Mouse (Mus musculus) frontal cortex, postnatal 25 days (tissue): ENCODE results near the gene Cd160.

ENCODE experiments used
- DNase-seq, 2 experiments: peaks; one replicate each; pipeline ENCODE4 v3.0.0; 2022; ENCODE audit warnings: low spot score in 2 of 2

Cd160 gene

GRCm38 (mm10) chr3:96829856-96830255, 705 bp upstream of the Cd160 start:
- DNase-seq = no peak

- DNase-seq = no peak
These were observed 765 bp downstream of the Cd160 start for GRCm38 (mm10) chr3:96828308-96828864.

GRCm38 (mm10) chr3:96825261-96825660, 3.9 kb downstream of the Cd160 start:
- no peak for DNase-seq

DNA sequence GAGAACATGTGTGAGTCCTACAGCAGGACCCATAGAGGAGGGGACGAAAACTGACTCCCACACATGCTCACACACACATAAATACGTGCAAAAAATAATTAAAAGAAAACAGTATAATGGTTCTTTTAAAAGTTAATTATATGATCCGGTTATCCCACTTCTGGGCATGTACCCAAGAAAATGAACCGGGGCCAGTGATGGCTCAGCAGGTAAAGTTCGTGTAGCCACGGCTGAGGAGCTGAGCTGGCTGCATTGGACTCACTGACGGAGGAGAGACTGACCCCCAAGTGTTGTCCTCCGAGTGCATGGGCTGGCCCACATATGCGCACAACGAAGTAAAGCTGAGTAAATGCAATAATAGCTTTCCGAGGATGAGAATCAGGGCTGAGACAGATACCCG, 4.5 kb downstream of the Cd160 start:
- DNase-seq = no peak

GRCm38 (mm10) chr3:96823701-96824100, 5.5 kb downstream of the Cd160 start:
- DNase-seq = no peak

GRCm38 (mm10) chr3:96821581-96821980, 7.6 kb downstream of the Cd160 start:
- no peak for DNase-seq

DNA sequence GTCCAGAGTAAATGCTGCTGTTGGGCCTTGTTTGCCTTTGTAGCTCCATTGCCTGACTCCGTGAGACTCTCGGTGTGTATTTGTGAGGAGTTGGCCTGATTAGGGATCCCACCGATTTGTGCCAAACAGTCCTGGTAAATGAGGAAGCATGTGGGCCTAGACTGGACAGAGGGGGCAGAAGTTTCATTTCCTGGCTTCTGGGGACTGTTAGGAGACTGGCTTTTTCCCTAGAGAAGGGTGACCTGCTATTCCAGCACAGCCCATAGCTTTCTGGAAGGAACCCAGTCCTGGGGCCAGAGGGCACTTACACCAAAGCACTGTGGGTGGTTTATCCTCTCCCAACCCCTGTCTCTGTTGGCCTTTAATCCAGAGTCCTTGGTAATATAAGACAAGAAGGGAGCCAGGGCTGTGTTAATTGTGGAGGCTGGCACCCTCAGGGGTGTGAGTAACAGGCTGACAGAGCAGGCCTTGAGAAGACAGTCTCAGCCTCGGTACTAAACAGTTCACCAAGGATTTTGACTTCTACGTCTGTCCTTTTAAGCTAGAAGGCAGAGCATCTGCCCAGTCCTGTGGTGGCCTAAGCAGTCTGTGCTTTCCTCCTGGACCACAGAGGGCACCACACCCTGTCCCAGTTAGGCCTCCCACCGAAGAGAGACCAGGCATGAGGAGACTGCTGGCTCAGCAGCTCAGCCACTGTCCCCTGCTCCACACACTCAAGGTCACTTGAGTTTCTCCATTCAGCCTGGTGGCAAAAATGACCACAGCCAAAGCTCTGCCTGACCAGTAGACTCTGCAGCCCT, 8.8 kb downstream of the Cd160 start:
- DNase-seq = no peak

DNA sequence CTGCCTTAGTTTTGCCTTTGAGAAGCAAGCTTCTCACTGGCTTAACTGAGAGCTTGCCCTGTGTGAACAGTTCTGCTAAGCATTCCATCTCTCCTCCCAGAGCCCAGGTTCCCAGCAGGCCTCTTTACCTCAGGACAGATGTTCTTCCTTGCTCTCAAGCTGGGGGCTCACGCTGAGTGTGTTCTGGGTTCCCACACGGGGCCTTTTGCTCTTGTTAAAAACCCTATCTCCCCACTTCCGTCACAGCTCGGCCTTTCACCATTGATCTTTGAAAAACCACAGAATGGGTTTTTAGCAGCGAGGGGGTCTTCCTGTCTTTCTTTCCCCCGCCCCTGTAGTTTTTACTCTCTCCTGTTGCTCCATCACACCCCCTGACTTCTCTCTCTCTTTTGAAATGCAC, 14.8 kb downstream of the Cd160 start:
- DNase-seq = no peak

- DNase-seq = no peak
These were observed 15.4 kb downstream of the Cd160 start for GRCm38 (mm10) chr3:96813591-96814244.

DNA sequence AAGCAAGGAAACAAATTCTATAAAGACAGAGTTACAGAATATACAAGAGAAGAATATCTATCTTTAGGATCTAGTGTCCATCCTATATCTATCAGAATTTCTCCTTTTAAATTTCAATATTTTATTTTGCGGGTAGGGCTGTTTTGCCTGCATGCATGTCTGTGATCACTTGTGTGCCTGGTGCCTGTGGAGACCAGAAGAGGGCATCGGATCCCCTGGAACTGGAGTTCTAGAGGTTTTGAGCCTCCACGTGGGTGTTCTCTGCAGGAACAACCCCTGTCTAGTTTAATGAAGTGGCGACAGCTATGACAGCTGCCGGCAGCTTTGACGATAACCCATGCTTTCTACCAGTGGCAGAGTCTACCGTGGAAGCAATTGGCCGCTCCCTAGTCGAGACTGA, 16.0 kb downstream of the Cd160 start:
- no peak for DNase-seq

DNA sequence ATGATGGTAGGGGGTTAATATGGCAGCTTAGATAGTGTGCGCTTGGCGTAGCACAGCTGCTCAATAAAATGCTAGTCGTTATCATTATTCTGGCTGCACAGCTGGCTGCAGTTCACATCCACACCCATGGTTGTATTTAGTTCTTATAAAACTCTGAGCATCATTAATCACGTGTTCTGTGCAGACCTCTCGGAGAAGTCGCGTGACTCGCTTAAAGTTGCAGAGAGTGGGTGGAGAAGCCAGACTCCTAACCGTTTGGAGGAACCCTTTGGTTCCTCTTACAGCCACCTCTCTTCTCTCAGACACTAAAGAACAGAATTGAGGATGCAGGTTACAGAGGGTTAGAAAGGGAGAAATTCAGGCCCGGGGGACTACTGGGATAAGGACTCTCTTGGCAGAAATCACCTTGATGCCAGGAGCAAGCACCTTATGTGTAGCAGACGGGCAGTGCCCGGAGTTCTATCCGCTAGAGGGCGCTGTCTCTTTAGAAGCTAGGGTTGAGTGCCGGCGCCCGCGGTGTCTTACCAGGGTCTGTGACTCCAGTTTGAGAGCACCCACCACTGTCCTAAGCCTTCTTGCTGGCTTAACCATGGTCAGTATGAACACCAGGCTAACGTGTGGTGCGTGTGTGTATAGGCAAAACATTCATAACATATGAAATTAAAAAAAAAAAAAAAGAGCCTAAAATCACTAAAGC, 16.6 kb downstream of the Cd160 start:
- DNase-seq = peak; percentile 72 to 77

DNA sequence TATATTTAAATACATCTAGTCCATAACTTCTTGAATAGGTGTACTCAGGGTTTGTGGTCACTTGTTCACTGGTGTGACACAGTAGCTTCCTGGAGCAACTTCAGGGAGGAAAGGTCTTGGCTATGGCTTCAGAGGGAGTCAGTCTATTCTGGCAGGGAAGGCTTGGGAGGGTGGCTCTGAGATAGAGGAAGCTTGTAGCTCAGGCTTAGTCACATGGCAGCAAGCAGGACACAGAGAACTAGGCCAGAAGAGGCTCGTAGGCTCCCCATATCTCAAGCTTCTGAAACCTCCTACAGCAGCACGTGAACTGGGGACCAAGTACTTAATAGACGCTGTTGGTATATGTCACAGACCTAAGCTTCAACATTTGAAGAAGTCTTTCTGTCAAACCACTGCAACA, 17.9 kb downstream of the Cd160 start:
- DNase-seq = no peak

DNA sequence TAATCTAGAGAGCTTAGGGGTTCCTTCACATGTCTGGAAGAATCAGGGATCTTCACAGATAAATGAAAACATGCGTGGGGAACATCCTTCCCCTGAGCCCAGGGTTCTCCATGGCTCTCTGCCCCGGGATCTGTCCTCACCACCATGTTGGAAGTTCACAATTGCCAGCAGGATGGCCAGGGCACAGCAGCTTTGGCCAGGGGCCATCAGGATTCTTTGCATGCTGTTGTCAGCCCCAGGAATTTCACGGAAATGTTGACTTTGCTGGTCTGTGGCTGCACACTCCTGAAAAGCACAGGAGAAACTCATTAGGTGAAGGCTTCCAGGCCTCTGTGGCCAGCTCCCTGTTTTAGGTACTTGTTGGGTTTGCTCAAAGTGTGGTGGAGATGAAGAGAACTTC, 20.5 kb downstream of the Cd160 start:
- no peak for DNase-seq

DNA sequence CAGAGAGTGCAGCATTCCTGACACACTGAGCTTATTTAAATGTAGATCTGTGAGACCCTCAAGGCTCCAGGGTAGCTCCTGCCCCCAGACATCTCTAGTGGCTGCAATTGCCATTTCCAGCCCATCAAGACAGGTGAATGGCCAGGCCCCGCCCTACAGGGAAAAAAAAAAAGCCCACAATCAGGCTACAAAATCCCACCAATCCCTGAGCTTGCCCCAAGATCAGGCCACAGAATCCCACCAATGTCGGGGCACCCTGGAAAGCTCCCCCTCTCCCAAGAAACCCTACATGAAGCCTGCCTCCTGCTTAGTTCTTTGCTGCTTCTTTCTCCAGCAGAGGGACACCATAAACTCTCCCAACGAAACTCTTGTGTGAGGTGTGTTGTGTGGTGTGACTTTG, 21.0 kb downstream of the Cd160 start:
- DNase-seq = no peak

DNA sequence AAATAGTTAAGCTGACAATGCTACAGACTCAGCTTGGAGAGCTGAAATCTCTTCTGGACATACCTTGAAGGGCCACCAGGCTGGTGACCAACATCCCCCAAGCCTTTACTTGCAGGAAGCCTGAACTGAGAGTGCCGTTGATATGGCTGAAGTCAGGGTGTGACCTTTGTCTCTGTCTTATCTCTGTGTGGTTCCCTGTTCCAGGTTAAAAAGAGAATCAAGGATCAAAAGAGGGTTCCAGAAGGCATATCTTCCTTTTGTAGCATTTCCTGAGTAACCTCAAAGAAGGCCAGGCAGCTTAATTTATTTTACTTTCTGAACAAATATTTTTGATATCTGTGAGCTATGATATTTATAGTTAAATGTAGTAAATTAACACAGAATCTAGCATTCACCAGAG, 26.9 kb downstream of the Cd160 start:
- no peak for DNase-seq

DNA sequence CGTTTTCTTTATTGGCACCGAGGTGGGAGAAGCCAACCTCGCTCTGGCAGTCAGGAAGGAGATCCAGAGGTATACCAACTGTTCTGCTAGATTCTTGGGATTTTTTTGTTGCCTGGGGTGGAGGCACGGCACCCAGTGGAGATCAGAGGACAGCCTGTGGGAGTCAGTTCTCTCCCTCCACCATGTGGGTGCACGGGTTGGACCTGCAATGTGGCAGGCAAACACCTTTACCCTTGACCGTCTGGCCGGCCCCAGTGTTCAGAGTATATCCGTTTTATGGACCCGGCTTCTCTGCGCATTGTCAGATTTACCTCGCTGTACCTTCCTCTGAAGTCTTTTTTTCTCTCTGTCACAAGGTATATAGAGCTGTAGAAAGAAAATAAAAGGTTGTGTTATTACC, 28.9 kb downstream of the Cd160 start:
- no peak for DNase-seq

DNA sequence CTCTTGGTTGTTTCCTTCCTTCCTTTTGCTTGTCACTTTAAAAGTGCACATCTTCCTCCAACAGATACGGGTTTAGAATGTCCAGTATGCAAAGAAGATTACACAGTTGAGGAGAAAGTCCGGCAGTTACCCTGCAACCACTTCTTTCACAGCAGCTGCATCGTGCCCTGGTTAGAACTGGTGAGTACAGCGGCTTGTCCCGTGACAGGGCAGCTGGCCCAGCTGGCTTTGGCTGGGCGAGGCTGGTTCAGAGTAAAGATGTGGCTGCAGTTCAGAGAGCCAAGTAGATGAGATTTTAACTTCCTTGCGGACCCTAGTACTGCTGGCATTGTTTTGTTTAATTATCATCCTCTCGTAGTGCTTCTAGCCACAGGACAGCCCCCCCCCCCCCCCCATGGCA, 40.6 kb downstream of the Cd160 start:
- DNase-seq = no peak

DNA sequence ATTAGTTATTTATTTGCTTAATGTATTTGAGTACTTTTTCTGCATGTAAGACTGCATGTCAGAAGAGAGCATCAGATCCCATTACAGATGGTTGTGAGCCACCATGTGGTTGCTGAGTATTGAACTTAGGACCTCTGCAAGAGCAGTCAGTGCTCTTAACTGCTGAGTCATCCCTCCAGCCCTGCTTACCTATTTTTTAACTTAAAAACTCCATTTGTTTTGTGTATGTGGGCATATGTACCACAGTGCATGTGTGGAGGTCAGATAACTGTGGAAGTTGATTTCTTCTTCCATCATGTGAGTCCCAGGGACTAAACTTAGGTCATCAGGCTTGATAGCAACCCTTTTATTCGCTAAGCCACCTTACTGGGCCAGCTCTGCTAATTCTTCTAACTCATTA, 41.4 kb downstream of the Cd160 start:
- DNase-seq = no peak

DNA sequence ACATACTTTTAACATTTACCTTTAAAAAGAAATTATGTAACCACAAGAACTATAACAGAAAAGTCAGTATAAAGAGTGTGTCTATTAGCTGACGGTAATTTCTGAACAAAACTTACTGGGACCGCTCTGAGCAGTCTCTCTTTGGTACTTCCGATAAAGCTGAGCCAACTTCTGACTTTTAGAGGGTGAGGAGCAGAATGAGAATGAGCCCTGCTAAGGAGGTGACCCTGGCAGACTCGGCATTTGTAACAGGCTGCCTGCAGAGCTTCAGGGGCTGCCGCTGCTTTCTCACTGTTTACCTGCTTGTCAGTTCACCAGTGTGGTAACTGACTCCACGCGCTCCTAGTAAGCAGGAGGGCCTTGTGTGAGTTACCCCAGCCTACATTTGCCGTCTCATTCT, 46.9 kb downstream of the Cd160 start:
- DNase-seq = no peak

DNA sequence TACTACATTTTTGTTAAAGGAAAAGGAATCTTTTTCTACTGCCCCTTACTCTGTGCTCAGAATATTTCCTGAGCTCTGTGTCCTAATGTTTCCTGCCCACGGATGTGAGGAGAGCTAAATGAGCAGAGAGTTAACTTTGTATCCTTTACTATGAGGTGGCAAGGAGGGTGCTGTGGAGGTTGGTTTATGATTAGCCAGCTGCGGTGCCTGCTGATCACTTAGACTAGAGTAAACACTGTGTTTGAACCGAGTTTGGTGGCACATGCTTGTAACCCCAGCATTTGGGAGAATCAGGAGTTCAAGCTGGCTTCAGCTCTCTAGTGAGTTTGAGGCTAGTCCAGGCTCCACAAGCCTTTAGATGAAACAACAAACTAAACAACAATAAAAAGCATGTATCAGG, 52.0 kb downstream of the Cd160 start:
- no peak for DNase-seq

GRCm38 (mm10) chr3:96772949-96773348, 56.2 kb downstream of the Cd160 start:
- DNase-seq = no peak

DNA sequence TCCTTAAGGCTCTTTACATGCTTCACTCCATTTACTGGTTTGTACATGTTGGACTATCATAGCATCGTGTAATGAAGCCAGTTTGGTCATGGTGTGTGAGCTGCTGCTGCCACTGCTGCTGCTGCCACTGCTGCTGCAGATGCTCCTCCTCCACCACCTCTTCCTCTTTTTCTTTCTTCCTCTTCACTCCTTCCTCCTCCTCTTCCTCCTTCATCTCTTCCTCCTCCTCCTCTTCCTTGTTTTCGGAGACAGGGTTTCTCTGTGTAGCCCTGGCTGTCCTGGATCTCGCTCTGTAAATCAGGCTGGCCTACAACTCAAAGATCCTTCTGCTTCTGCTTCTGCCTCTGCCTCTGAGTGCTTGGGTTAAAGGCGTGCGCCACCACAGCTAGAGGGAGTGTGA, 59.2 kb downstream of the Cd160 start:
- DNase-seq = no peak

DNA sequence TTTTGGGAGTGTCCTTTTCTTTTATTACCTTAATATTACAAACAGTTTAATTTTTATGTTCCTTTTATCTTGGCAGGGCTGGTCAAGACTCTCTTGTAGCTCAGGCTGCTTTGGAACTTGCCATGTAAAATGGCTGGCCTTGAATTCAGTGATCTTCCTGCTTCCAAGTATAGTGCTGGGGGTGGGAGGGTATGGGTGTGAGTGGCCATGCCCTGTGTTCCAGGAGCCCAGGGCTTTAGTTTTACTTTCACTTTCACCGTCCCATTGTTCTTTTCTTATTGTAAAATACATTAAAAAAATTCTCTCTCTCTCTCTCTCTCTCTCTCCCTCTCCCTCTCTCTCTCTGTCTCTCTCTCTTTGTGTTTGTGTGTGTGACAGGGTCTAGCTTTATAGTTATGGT, 64.6 kb downstream of the Cd160 start:
- no peak for DNase-seq
